Mouse (Mus musculus): ENCODE results near the gene Slc39a10. TPM values are rescaled to one million over a fixed set of nuclear protein-coding genes. Genes with fewer than 3 reads are reported as not detected.

Gene Slc39a10
- total RNA-seq (2012; rRNA removed), result 71.5 and 114 TPM in 2 replicates

DNA sequence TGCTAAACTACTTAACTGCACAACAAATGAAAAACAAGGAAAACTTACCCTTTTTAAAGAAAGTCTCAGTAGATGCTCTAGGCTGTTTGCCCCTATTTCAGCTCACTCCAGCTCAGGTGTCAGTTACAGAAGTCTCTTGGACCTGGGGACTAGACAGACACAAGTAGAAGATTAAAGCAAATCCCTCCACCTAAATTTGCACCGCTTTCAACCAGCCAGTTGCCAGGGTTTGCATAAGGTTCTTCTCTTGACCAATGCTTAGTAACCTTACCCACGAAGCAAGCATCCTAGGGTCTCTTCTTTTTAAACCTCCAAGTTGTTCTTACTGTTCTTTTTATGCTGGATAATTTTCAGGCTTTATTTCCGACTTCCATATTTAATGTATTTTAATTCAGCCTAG lies at the start of gene Slc39a10:
TSS of gene Slc39a10 (minus strand) at position 101 of the 400 bp plus-strand sequence.
- no peak within 1 kb of the TSS for H3K4me3 ChIP-seq (ENCODE audit: insufficient read depth in 1 of 2, low read depth in 1 of 2, low read length in 2 of 2, poor library complexity in 1 of 2, severe bottlenecking in 1 of 2)
- H3K4me1 ChIP-seq (ENCODE audit: control insufficient read depth in 2 of 2, insufficient read depth in 2 of 2, low read length in 2 of 2, poor library complexity in 1 of 2), result peaks cover 0 to 9% of the 10 kb centered on the region in 2 experiments; a peak in 2 of 4 replicates
- no peak within 1 kb of the TSS for H3K27ac ChIP-seq (ENCODE audit: insufficient read depth, low read depth, low read length, poor library complexity, severe bottlenecking)
- no peaks in the 10 kb centered on the region for H3K9me3 ChIP-seq (ENCODE audit: control insufficient read depth, insufficient read depth, low read depth, low read length)
- TF ChIP-seq CHD2 (IDR thresholded peaks at IDR 0.05; ENCODE audit: low read depth, low read length) (no peak), HCFC1 (IDR thresholded peaks at IDR 0.05; ENCODE audit: borderline replicate concordance, insufficient read depth, low read length) (no peak), ZC3H11A (IDR thresholded peaks at IDR 0.05; ENCODE audit: borderline replicate concordance, low read depth, low read length) (no peak), MAFK (IDR thresholded peaks at IDR 0.05; ENCODE audit: insufficient read depth, low read depth, low read length) (no peak), ZNF384 (IDR thresholded peaks at IDR 0.05; ENCODE audit: low read depth, low read length) (no peak)
- DNase-seq (ENCODE audit: low read depth, low spot score), result no peak
- in situ Hi-C loops (cut with MboI; ENCODE audit: low sequenced_read_pairs in 2 of 2, unreplicated experiment in 2 of 2), result no loop called here
- H3K9ac ChIP-seq (ENCODE audit: insufficient read depth, low read depth, low read length, poor library complexity, severe bottlenecking), result no peak within 1 kb of the TSS
- no peaks in the 10 kb centered on the region for H3K36me3 ChIP-seq (ENCODE audit: control insufficient read depth, insufficient read depth, low read length, poor library complexity, severe bottlenecking)

DNA sequence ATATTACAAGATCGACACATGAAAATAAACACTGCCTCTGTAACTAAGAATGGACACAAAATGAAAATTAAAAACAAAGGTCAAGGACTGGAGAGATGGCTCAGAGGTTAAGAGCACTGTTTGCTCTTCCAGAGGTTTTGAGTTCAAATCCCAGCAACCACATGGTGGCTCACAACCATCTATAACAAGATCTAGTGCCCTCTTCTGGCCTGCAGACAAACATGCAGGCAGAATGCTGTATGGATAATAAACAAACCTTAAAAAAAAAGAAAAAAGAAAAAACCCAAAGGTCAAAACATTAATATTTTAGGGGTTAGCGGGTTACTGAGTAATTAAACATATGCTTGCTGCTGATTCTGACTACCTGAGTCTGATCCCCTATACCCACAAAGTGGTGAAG lies 46.6 kb upstream of the Slc39a10 start:
- TF ChIP-seq ZNF384 (IDR thresholded peaks at IDR 0.05; ENCODE audit: low read depth, low read length), result no peak
- no peak for TF ChIP-seq HCFC1 (IDR thresholded peaks at IDR 0.05; ENCODE audit: borderline replicate concordance, insufficient read depth, low read length)
- TF ChIP-seq MAFK (IDR thresholded peaks at IDR 0.05; ENCODE audit: insufficient read depth, low read depth, low read length), result no peak
- TF ChIP-seq CHD2 (IDR thresholded peaks at IDR 0.05; ENCODE audit: low read depth, low read length), result no peak
- no peak for TF ChIP-seq ZC3H11A (IDR thresholded peaks at IDR 0.05; ENCODE audit: borderline replicate concordance, low read depth, low read length)
- Histone ChIP-seq H3K36me3 (ENCODE audit: control insufficient read depth, insufficient read depth, low read length, poor library complexity, severe bottlenecking) (no peaks in the 10 kb centered on the region), H3K4me3 (ENCODE audit: insufficient read depth in 1 of 2, low read depth in 1 of 2, low read length in 2 of 2, poor library complexity in 1 of 2, severe bottlenecking in 1 of 2) (no peak overlapping the region), H3K27ac (ENCODE audit: insufficient read depth, low read depth, low read length, poor library complexity, severe bottlenecking) (no peak overlapping the region), H3K9ac (ENCODE audit: insufficient read depth, low read depth, low read length, poor library complexity, severe bottlenecking) (no peak overlapping the region), H3K9me3 (ENCODE audit: control insufficient read depth, insufficient read depth, low read depth, low read length) (no peaks in the 10 kb centered on the region), H3K4me1 (ENCODE audit: control insufficient read depth in 2 of 2, insufficient read depth in 2 of 2, low read length in 2 of 2, poor library complexity in 1 of 2) (no peaks in the 10 kb centered on the region)
- no peak for DNase-seq (ENCODE audit: low read depth, low spot score)
- in situ Hi-C loops (cut with MboI; ENCODE audit: low sequenced_read_pairs in 2 of 2, unreplicated experiment in 2 of 2), result no loop called here

GRCm38 (mm10) chr1:46937641-46938040 lies 45.0 kb upstream of the Slc39a10 start:
- Histone ChIP-seq H3K9me3 (ENCODE audit: control insufficient read depth, insufficient read depth, low read depth, low read length) (no peaks in the 10 kb centered on the region), H3K27ac (ENCODE audit: insufficient read depth, low read depth, low read length, poor library complexity, severe bottlenecking) (no peak overlapping the region), H3K4me1 (ENCODE audit: control insufficient read depth in 2 of 2, insufficient read depth in 2 of 2, low read length in 2 of 2, poor library complexity in 1 of 2) (no peaks in the 10 kb centered on the region), H3K36me3 (ENCODE audit: control insufficient read depth, insufficient read depth, low read length, poor library complexity, severe bottlenecking) (no peaks in the 10 kb centered on the region), H3K9ac (ENCODE audit: insufficient read depth, low read depth, low read length, poor library complexity, severe bottlenecking) (no peak overlapping the region), H3K4me3 (ENCODE audit: insufficient read depth in 1 of 2, low read depth in 1 of 2, low read length in 2 of 2, poor library complexity in 1 of 2, severe bottlenecking in 1 of 2) (no peak overlapping the region)
- DNase-seq (ENCODE audit: low read depth, low spot score), result no peak
- TF ChIP-seq HCFC1 (IDR thresholded peaks at IDR 0.05; ENCODE audit: borderline replicate concordance, insufficient read depth, low read length) (no peak), CHD2 (IDR thresholded peaks at IDR 0.05; ENCODE audit: low read depth, low read length) (no peak), ZNF384 (IDR thresholded peaks at IDR 0.05; ENCODE audit: low read depth, low read length) (no peak), MAFK (IDR thresholded peaks at IDR 0.05; ENCODE audit: insufficient read depth, low read depth, low read length) (no peak), ZC3H11A (IDR thresholded peaks at IDR 0.05; ENCODE audit: borderline replicate concordance, low read depth, low read length) (no peak)
- in situ Hi-C loops (cut with MboI; ENCODE audit: low sequenced_read_pairs in 2 of 2, unreplicated experiment in 2 of 2), result no loop called here

DNA sequence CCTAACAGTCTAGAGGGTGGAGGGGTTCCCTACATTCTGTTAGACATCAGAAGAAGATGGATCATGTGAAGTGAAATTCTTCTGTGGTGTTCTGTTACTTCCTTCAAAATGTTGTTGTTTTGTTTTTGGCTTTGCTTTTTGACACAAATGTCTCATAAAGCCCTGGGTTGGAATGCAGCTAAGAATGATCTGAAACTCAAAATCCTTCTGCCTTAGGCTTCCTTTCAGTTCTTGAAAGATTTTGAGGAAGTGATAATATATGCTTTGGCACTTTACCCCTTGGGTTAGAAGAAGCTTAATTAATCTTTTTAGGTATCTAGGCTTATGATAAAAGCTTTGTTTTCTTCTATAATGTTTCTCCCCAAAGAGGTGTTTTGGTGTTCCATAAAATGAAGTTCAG lies 34.5 kb upstream of the Slc39a10 start:
- in situ Hi-C loops (cut with MboI; ENCODE audit: low sequenced_read_pairs in 2 of 2, unreplicated experiment in 2 of 2), result no loop called here
- Histone ChIP-seq H3K27ac (ENCODE audit: insufficient read depth, low read depth, low read length, poor library complexity, severe bottlenecking) (no peak overlapping the region), H3K9me3 (ENCODE audit: control insufficient read depth, insufficient read depth, low read depth, low read length) (no peaks in the 10 kb centered on the region), H3K4me3 (ENCODE audit: insufficient read depth in 1 of 2, low read depth in 1 of 2, low read length in 2 of 2, poor library complexity in 1 of 2, severe bottlenecking in 1 of 2) (no peak overlapping the region), H3K9ac (ENCODE audit: insufficient read depth, low read depth, low read length, poor library complexity, severe bottlenecking) (no peak overlapping the region), H3K36me3 (ENCODE audit: control insufficient read depth, insufficient read depth, low read length, poor library complexity, severe bottlenecking) (no peaks in the 10 kb centered on the region), H3K4me1 (ENCODE audit: control insufficient read depth in 2 of 2, insufficient read depth in 2 of 2, low read length in 2 of 2, poor library complexity in 1 of 2) (0 out of 4 replicates have a peak, but pooled peaks cover 2% of the 10 kb centered on the region in 2 experiments)
- no peak for DNase-seq (ENCODE audit: low read depth, low spot score)
- TF ChIP-seq MAFK (IDR thresholded peaks at IDR 0.05; ENCODE audit: insufficient read depth, low read depth, low read length) (no peak), ZNF384 (IDR thresholded peaks at IDR 0.05; ENCODE audit: low read depth, low read length) (no peak)

DNA sequence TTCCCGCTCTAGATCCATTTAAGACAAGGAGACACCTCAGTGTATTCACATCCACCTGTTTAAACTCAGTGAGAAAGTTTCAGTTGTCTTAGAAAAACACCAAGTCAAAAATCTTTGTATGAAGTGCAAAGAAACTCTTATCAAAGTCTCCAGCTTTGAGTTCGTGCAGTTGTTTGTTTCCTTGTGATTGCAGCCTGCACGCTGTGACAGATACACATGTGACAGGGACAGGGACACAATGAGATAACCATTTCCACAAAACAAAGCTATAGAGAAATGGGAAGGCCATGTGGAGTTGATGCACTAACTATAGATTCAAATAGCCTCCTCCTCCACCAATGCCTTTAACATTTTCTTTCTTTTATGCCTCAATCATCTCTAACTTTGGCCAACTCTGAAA lies 33.6 kb upstream of the Slc39a10 start:
- Histone ChIP-seq H3K4me3 (ENCODE audit: insufficient read depth in 1 of 2, low read depth in 1 of 2, low read length in 2 of 2, poor library complexity in 1 of 2, severe bottlenecking in 1 of 2) (no peak overlapping the region), H3K9ac (ENCODE audit: insufficient read depth, low read depth, low read length, poor library complexity, severe bottlenecking) (no peak overlapping the region), H3K9me3 (ENCODE audit: control insufficient read depth, insufficient read depth, low read depth, low read length) (no peaks in the 10 kb centered on the region), H3K36me3 (ENCODE audit: control insufficient read depth, insufficient read depth, low read length, poor library complexity, severe bottlenecking) (no peaks in the 10 kb centered on the region), H3K27ac (ENCODE audit: insufficient read depth, low read depth, low read length, poor library complexity, severe bottlenecking) (no peak overlapping the region), H3K4me1 (ENCODE audit: control insufficient read depth in 2 of 2, insufficient read depth in 2 of 2, low read length in 2 of 2, poor library complexity in 1 of 2) (peaks cover 2 to 3% of the 10 kb centered on the region in 2 experiments; a peak in 1 of 4 replicates)
- TF ChIP-seq ZC3H11A (IDR thresholded peaks at IDR 0.05; ENCODE audit: borderline replicate concordance, low read depth, low read length), result no peak
- no peak for TF ChIP-seq MAFK (IDR thresholded peaks at IDR 0.05; ENCODE audit: insufficient read depth, low read depth, low read length)
- TF ChIP-seq ZNF384 (IDR thresholded peaks at IDR 0.05; ENCODE audit: low read depth, low read length), result no peak
- no peak for TF ChIP-seq CHD2 (IDR thresholded peaks at IDR 0.05; ENCODE audit: low read depth, low read length)
- no peak for TF ChIP-seq HCFC1 (IDR thresholded peaks at IDR 0.05; ENCODE audit: borderline replicate concordance, insufficient read depth, low read length)
- no peak for DNase-seq (ENCODE audit: low read depth, low spot score)
- in situ Hi-C loops (cut with MboI; ENCODE audit: low sequenced_read_pairs in 2 of 2, unreplicated experiment in 2 of 2), result no loop called here
